Mouse (Mus musculus) lung, adult 2 months (tissue): ENCODE measurements around the gene Hexdc. TPM values are rescaled to one million over a fixed set of nuclear protein-coding genes. Genes with fewer than 3 reads are reported as not detected.

Experiments
- DNase-seq: peaks from one replicate; pipeline ENCODE4 v3.0.0; 2022
- H3K4me1 ChIP-seq: fragments of 200-500 bp; 2 replicates; pipeline ENCODE4 v1.6.1; 2011; ENCODE audit warnings: low read length; ENCODE audit not compliant: control insufficient read depth, insufficient read depth
- H3K4me3 ChIP-seq: fragments of 200-500 bp; replicated peaks from 2 replicates; pipeline ENCODE3; 2011; ENCODE audit warnings: low read depth, mild to moderate bottlenecking, control low read depth, low read length; ENCODE audit errors: extremely low read depth
- CTCF ChIP-seq: fragments of 200-500 bp; IDR thresholded peaks from 2 replicates; pipeline ENCODE4 v1.5.1; 2011; ENCODE audit warnings: mild to moderate bottlenecking, low read length, control low read depth; ENCODE audit not compliant: insufficient read depth
- POLR2A ChIP-seq: fragments of 200-500 bp; IDR thresholded peaks from 2 replicates; pipeline ENCODE4 v1.6.1; 2011; ENCODE audit warnings: low read depth, mild to moderate bottlenecking, control low read depth, low read length, borderline replicate concordance; ENCODE audit errors: extremely low read depth
- whole genome bisulfite sequencing: fragments of 180-500 bp; shearing (Covaris S2); methylation state at CpG from one replicate; pipeline ENCODE4 v1.1.7; 2018; 5-methylcytosine and 5-hydroxymethylcytosine counted together
- polyA plus RNA-seq: library from polyadenylated mRNA; depleted of rRNA; stranded (reverse); fragments of >200 nt; gene quantifications from 2 replicates; pipeline ENCODE4 v1.2.3, GENCODE M21; 2012; rRNA removed

Gene Hexdc
- polyA plus RNA-seq, 1 experiment: 13.4 TPM

DNA sequence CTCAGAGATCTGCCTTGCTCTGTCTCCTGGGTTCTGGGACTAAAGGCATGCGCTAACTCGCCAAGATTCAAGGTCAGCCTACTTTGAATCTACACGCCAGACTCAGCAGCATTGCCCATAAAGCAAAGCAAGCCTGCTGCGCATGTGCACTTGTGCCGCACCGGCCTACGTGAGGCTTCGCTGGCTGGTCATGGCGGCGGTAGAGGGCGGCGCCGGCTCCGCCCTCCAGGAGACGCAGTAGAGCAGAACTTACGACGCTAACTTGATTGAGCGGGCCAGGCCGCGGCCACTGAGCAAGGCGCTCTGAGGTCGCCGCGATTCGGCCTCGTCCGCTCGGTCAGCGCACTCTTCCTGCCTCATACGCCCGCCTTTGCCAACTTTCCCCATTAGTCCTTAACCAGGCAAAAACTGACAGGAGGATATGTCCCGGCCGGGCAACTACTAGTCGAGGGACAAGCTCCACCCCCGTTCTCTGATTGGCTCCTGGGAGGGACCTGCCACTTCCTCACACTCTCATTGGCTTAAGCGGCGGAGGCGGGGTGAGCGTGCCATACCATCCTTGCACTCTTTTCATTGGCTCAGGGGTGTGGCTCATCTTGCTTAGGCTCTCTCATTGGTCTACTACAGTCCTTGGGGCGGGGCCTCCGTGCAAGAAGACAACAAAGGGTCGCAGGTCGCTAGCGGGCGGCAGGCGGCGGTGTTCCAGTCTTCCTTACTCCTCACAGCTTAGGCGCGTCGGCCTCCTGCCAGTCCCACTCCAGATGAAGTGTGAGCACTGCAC, 32.5 kb downstream of the Hexdc start, which contains the start of gene Narf:
TSS of gene Narf (plus strand) at position 690 of the 781 bp plus-strand sequence.
- Histone ChIP-seq H3K4me3 (peak within 1 kb of the TSS; percentile 95), H3K4me1 (peaks cover 2% of the 10 kb centered on the region; the same call in 1 of the 2 replicates)
- DNase-seq: peak; percentile 99
- peak; percentile 88; the same call in 1 of the 2 replicates for TF ChIP-seq POLR2A
- peak; percentile 26; the same call in 1 of the 2 replicates for TF ChIP-seq CTCF
- WGBS: under 1% methylated on average over 50 of the region's 50 CpGs

GRCm38 (mm10) chr11:121237345-121238128, 33.3 kb downstream of the Hexdc start:
- peak overlapping the region; percentile 95 for H3K4me3 ChIP-seq
- DNase-seq: no peak
- H3K4me1 ChIP-seq: peaks cover 2% of the 10 kb centered on the region; the same call in 1 of the 2 replicates
- 2% methylated on average over 28 of the region's 28 CpGs for WGBS
- peak; percentile 44 for TF ChIP-seq CTCF
- no peak for TF ChIP-seq POLR2A

GRCm38 (mm10) chr11:121239669-121240068, 35.4 kb downstream of the Hexdc start:
- DNase-seq: no peak
- no peak overlapping the region for H3K4me3 ChIP-seq
- WGBS: 93% methylated on average over 2 of the region's 2 CpGs
- no peak for TF ChIP-seq CTCF
- no peak for TF ChIP-seq POLR2A
- peaks cover 2% of the 10 kb centered on the region; the same call in 1 of the 2 replicates for H3K4me1 ChIP-seq

- 90% methylated on average over 8 of the region's 8 CpGs for WGBS
- no peak for DNase-seq
- Histone ChIP-seq H3K4me3 (no peak overlapping the region), H3K4me1 (no peaks in the 10 kb centered on the region)
- no peak for TF ChIP-seq CTCF
- TF ChIP-seq POLR2A: no peak
Measured at GRCm38 (mm10) chr11:121250196-121250595, 46.0 kb downstream of the Hexdc start.

- peak within 1 kb of the TSS; percentile 95 for H3K4me3 ChIP-seq
- peak; percentile 85 for DNase-seq
- TF ChIP-seq CTCF (no peak), POLR2A (0 out of 2 replicates have a peak, but pooled peaks have one; percentile 16)
- under 1% methylated on average over 86 of the region's 91 CpGs for WGBS
- peaks cover 5% of the 10 kb centered on the region; the same call in 1 of the 2 replicates for H3K4me1 ChIP-seq
Measured at GRCm38 (mm10) chr11:121259160-121260100, 55.2 kb downstream of the Hexdc start, which contains the start of gene Foxk2. Gene Foxk2, plus strand, starts transcription at chr11:121259990.

GRCm38 (mm10) chr11:121260211-121260906, 56.1 kb downstream of the Hexdc start:
- no peak for TF ChIP-seq CTCF
- no peak for TF ChIP-seq POLR2A
- H3K4me3 ChIP-seq: peak overlapping the region; percentile 95
- under 1% methylated on average over 57 of the region's 60 CpGs for WGBS
- DNase-seq: peak; percentile 42
- peaks cover 5% of the 10 kb centered on the region; the same call in 1 of the 2 replicates for H3K4me1 ChIP-seq

GRCm38 (mm10) chr11:121261074-121261473, 56.8 kb downstream of the Hexdc start:
- WGBS: 37% methylated on average over 2 of the region's 2 CpGs
- no peak for TF ChIP-seq CTCF
- TF ChIP-seq POLR2A: no peak

More at GRCm38 (mm10) chr11:121261074-121261473, 56.8 kb downstream of the Hexdc start:
- DNase-seq: no peak
- peak overlapping the region; percentile 95 for H3K4me3 ChIP-seq
- peaks cover 5% of the 10 kb centered on the region; the same call in 1 of the 2 replicates for H3K4me1 ChIP-seq

Other genes starting within 250 kb of the Hexdc start
- gene Csnk1d, start 213.1 kb upstream of the Hexdc start, polyA plus RNA-seq: 61.2 and 75.3 TPM in 2 replicates
- 5.8 and 6.4 TPM in 2 replicates for gene Cd7, start 165.0 kb upstream of the Hexdc start, polyA plus RNA-seq
- 0.06 and 0.51 TPM in 2 replicates for gene Sectm1b, start 140.9 kb upstream of the Hexdc start, polyA plus RNA-seq
- not detected in 2 replicates for gene Sectm1a, start 123.2 kb upstream of the Hexdc start, polyA plus RNA-seq
- gene Tex19.2, start 85.8 kb upstream of the Hexdc start, polyA plus RNA-seq: not detected in 2 replicates
- not detected in 2 replicates for gene Tex19.1, start 58.3 kb upstream of the Hexdc start, polyA plus RNA-seq
- 0.13 TPM in 1 of 2 replicates, not detected in the other for gene Uts2r, start 44.2 kb upstream of the Hexdc start, polyA plus RNA-seq
- gene Ogfod3, start 278 bp downstream of the Hexdc start, polyA plus RNA-seq: 11.5 and 14.1 TPM in 2 replicates
- 23.7 and 25.3 TPM in 2 replicates for gene Cybc1, start 24.9 kb downstream of the Hexdc start, polyA plus RNA-seq
- 16.6 and 21.5 TPM in 2 replicates for gene Narf, start 32.8 kb downstream of the Hexdc start, polyA plus RNA-seq
- gene Foxk2, start 55.6 kb downstream of the Hexdc start, polyA plus RNA-seq: 30.3 and 34.2 TPM in 2 replicates
- 41.5 and 45.3 TPM in 2 replicates for gene Wdr45b, start 150.0 kb downstream of the Hexdc start, polyA plus RNA-seq
- 2.4 and 2.7 TPM in 2 replicates for gene Rab40b, start 183.8 kb downstream of the Hexdc start, polyA plus RNA-seq
- gene Fn3krp, start 217.0 kb downstream of the Hexdc start, polyA plus RNA-seq: 6.1 and 9.0 TPM in 2 replicates
- gene Fn3k, start 230.5 kb downstream of the Hexdc start, polyA plus RNA-seq: 1.7 and 3.3 TPM in 2 replicates
- 39.0 and 51.3 TPM in 2 replicates for gene Tbcd, start 247.5 kb downstream of the Hexdc start, polyA plus RNA-seq